In the genomic region with DNA sequence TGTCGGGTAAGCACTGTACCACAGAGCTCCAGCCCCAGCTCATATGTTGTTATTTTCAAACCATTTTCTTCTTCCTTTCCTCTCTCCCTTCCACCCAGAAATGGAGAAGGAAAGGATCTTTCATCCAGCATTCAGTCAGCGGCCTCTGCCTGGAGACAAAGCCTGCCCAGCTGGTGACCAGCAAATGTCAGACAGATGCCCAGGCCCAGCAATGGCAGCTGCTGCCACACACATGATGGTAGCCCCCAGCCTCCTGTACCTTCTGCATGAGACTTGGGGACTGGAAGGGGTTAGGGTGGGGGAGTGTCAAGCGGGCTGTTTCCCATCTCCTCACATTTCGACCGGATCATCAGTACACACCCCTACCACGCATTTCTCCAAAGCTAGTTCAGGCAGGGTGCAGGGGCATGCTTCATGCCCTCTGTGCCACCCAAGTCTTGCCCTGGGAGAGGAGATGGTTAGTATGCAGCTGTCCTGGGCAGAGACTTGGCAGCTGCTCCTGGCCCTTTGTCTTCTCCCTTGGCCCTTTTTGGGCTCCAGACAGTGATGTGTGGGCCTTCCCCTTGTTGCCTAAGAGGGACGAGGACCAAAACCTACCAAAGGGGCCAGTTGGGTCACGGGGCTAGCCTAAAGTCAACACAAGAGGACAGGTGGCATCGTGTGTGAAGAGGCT, we compare ENCODE assay signal across 21 mouse cellular contexts. TPM values are rescaled to one million over a fixed set of nuclear protein-coding genes. Genes with fewer than 3 reads are reported as not detected.
A peak's percentile ranks its signal among the peaks of the same experiment; 100 is the strongest.
DNase-seq lines count a peak whose midpoint lies in the region; ATAC-seq and TF ChIP-seq lines count a peak whose summit lies in the region.
"Had no signal": no experiment of that assay in that cellular context is flagged by ENCODE, and none has a peak within 500 bp of the region (broad histone marks: within the 10 kb centered on the region; RNA-seq: fewer than 3 reads in every experiment).

No protein-coding gene starts in this region.

- no peak for DNase-seq in hindbrain, embryonic 10.5 days (ENCODE audit: low spot score)
- DNase-seq in layer of hippocampus, adult 2 months (ENCODE audit: low spot score in 2 of 2) = no peak
- DNase-seq in layer of hippocampus, adult 18-20 months (ENCODE audit: low spot score in 2 of 2) = no peak
- DNase-seq in right cerebral cortex, postnatal 36 days (ENCODE audit: low spot score in 2 of 2) = no peak
- DNase-seq: adrenal gland, adult 2 months; adrenal gland, postnatal 14 days; cerebellum, adult 11 months; cerebellum, adult 2 months; cerebellum, adult 9-11 months; gastrocnemius, postnatal 25 days; heart, adult 18-20 months; heart, postnatal 10 days; heart, postnatal 36 days had no signal

- H3K4me3 ChIP-seq in hindbrain, embryonic 10.5 days = no peak overlapping the region
- no peak overlapping the region for H3K4me3 ChIP-seq in hindbrain, embryonic 12.5 days
- H3K4me3 ChIP-seq in layer of hippocampus, adult 2 months = no peak overlapping the region
- no peak overlapping the region for H3K4me3 ChIP-seq in myocyte
- H3K4me3 ChIP-seq: heart, embryonic 12.5 days; heart, embryonic 15.5 days had no signal

- WGBS in hindbrain, embryonic 10.5 days = 89% methylated on average over 9 of the region's 9 CpGs
- WGBS in hindbrain, embryonic 12.5 days = 83% methylated on average over 9 of the region's 9 CpGs

- TF ChIP-seq POLR2A in myocyte (IDR thresholded peaks at IDR 0.05; ENCODE audit: insufficient read length, low read depth) = no peak

- H3K27me3 ChIP-seq in hindbrain, embryonic 10.5 days (ENCODE audit: insufficient read depth, poor library complexity, severe bottlenecking) = no peaks in the 10 kb centered on the region
- H3K27me3 ChIP-seq in hindbrain, embryonic 12.5 days = no peaks in the 10 kb centered on the region
- no peaks in the 10 kb centered on the region for H3K27me3 ChIP-seq in myocyte (ENCODE audit: control insufficient read depth, insufficient read depth, insufficient read length)
- H3K27me3 ChIP-seq: heart, embryonic 12.5 days; heart, embryonic 15.5 days had no signal

- H3K36me3 ChIP-seq in hindbrain, embryonic 10.5 days = peaks cover 24% of the 10 kb centered on the region
- no peaks in the 10 kb centered on the region; the same call in 1 of the 2 replicates for H3K36me3 ChIP-seq in hindbrain, embryonic 12.5 days
- H3K36me3 ChIP-seq in myocyte (ENCODE audit: control insufficient read depth, insufficient read depth) = no peaks in the 10 kb centered on the region
- H3K36me3 ChIP-seq: heart, embryonic 12.5 days; heart, embryonic 15.5 days had no signal

- no peak overlapping the region for H3K9ac ChIP-seq in hindbrain, embryonic 12.5 days
- H3K9ac ChIP-seq: heart, embryonic 12.5 days; heart, embryonic 15.5 days had no signal

- H3K79me2 ChIP-seq in myocyte (ENCODE audit: control insufficient read depth, insufficient read depth) = no peaks in the 10 kb centered on the region

- H3K9me3 ChIP-seq in hindbrain, embryonic 10.5 days = no peaks in the 10 kb centered on the region
- no peaks in the 10 kb centered on the region for H3K9me3 ChIP-seq in hindbrain, embryonic 12.5 days (replicated peaks)
- H3K9me3 ChIP-seq: heart, embryonic 12.5 days; heart, embryonic 15.5 days had no signal

- H3K4me1 ChIP-seq in hindbrain, embryonic 10.5 days (replicated peaks) = peaks cover 33% of the 10 kb centered on the region
- peaks cover 15% of the 10 kb centered on the region; the same call in 1 of the 2 replicates for H3K4me1 ChIP-seq in hindbrain, embryonic 12.5 days

- no peak overlapping the region for H3ac ChIP-seq in myocyte (ENCODE audit: control insufficient read depth, insufficient read length)

- TF ChIP-seq CTCF in layer of hippocampus, adult 2 months (conservative IDR thresholded peaks at IDR 0.05) = no peak

- ATAC-seq in hindbrain, embryonic 12.5 days (ENCODE audit: low FRiP score) = no peak
- ATAC-seq: CD4-positive, CD25-positive, alpha-beta regulatory T cell, adult 4 months; forebrain, embryonic 14.5 days; hindbrain, embryonic 16.5 days; inflammation-experienced regulatory T-cells, adult 6 months had no signal

- H3K4me2 ChIP-seq in hindbrain, embryonic 12.5 days (replicated peaks) = no peak overlapping the region
- H3K4me2 ChIP-seq in myocyte (ENCODE audit: low read depth) = no peak overlapping the region
- H3K4me2 ChIP-seq: heart, embryonic 12.5 days; heart, embryonic 15.5 days had no signal

- H3K27ac ChIP-seq in hindbrain, embryonic 10.5 days = peak overlapping the region; percentile 40; the same call in 1 of the 2 replicates
- H3K27ac ChIP-seq in hindbrain, embryonic 12.5 days = no peak overlapping the region
- peak overlapping the region; percentile 86 for H3K27ac ChIP-seq in layer of hippocampus, adult 2 months
- H3K27ac ChIP-seq: heart, embryonic 15.5 days had no signal

TF ChIP-seq in myocyte, 11 proteins besides CTCF, POLR2A, EP300 and RAD21:
- TF ChIP-seq MYOG (IDR thresholded peaks at IDR 0.05; ENCODE audit: control insufficient read depth in 1 of 3, insufficient read depth in 1 of 3, insufficient read length in 2 of 3, low read depth in 2 of 3) = peak; percentile 33 to 83 (median 73)
- no peak for TF ChIP-seq TCF12 (IDR thresholded peaks at IDR 0.05; ENCODE audit: insufficient read depth, poor library complexity, severe bottlenecking)
- TF ChIP-seq CEBPB (IDR thresholded peaks at IDR 0.05; ENCODE audit: insufficient read depth, poor library complexity, severe bottlenecking) = no peak
- no peak for TF ChIP-seq SRF (IDR thresholded peaks at IDR 0.05; ENCODE audit: control insufficient read depth, insufficient read length, low read depth)
- TF ChIP-seq TCF3 (IDR thresholded peaks at IDR 0.05; ENCODE audit: insufficient read length, low read depth) = peak; percentile 84
- peak in 2 of 3 experiments; percentile 84 to 87 for TF ChIP-seq MYOD1 (IDR thresholded peaks at IDR 0.05; ENCODE audit: control insufficient read depth in 1 of 3, insufficient read length in 2 of 3, low read depth in 2 of 3)

RNA-seq across cellular contexts. Expression of a gene that starts 42.0 kb away (rescaled TPM):
- 24.4 and 26.0 TPM in 2 replicates for polyA plus RNA-seq in hindbrain, embryonic 10.5 days (2016; fragmentation: Nextera tagmentation; extraction: Ambion mirVana)
- 29.0 and 30.1 TPM in 2 replicates for polyA plus RNA-seq in hindbrain, embryonic 12.5 days (2016; fragmentation: Nextera tagmentation; extraction: Ambion mirVana)
- 10 to 100 TPM; 37.8 to 37.9 TPM for total RNA-seq in layer of hippocampus, adult 2 months (2021)
- 10 to 100 TPM; 37.6 to 40.6 TPM for total RNA-seq in layer of hippocampus, adult 18-20 months (2021)
- 16.6 TPM for polyA plus RNA-seq in myocyte (2012; fragmentation: generic; extraction: Trizol)

RNA-seq across cellular contexts. Expression of a gene that starts 42.4 kb away (rescaled TPM):
- polyA plus RNA-seq in hindbrain, embryonic 10.5 days (2016; fragmentation: Nextera tagmentation; extraction: Ambion mirVana) = 467 and 523 TPM in 2 replicates
- 259 and 299 TPM in 2 replicates for polyA plus RNA-seq in hindbrain, embryonic 12.5 days (2016; fragmentation: Nextera tagmentation; extraction: Ambion mirVana)
- total RNA-seq in layer of hippocampus, adult 2 months (2021) = 10 to 100 TPM; 34.4 to 44.6 TPM
- 10 to 100 TPM; 29.9 to 34.3 TPM for total RNA-seq in layer of hippocampus, adult 18-20 months (2021)
- 164 TPM for polyA plus RNA-seq in myocyte (2012; fragmentation: generic; extraction: Trizol)
